Mouse (Mus musculus) liver, postnatal 0 days (tissue): ENCODE measurements around the gene Scube3. TPM values are rescaled to one million over a fixed set of nuclear protein-coding genes. Genes with fewer than 3 reads are reported as not detected.
"Not testable (repeated sequence)": the region's sequence is repeated elsewhere in the genome, so short reads cannot be mapped to it uniquely, and the experiment has no call there.

Experiments
- ATAC-seq: fragments of 200-750 bp; cut with Nextera tagmentation; 2 replicates; pipeline ENCODE4 v1.8.0; 2017; ENCODE audit warnings: mild to moderate bottlenecking, moderate library complexity
- DNase-seq: peaks from one replicate; pipeline ENCODE4 v3.0.0-alpha.2; 2016
- H3K27ac ChIP-seq: fragments of 300-500 bp; sonication (generic); 2 replicates; pipeline ENCODE4 v1.5.1; 2014; ENCODE audit warnings: antibody characterized with exemption, moderate library complexity, mild to moderate bottlenecking, low read depth
- H3K27me3 ChIP-seq: fragments of 300-500 bp; sonication (generic); 2 replicates; pipeline ENCODE4 v1.6.1; 2014; ENCODE audit warnings: low read length, control low read depth, mixed read lengths; ENCODE audit not compliant: insufficient read depth
- H3K36me3 ChIP-seq: fragments of 300-500 bp; sonication (generic); replicated peaks from 2 replicates; pipeline ENCODE4 v1.6.1; 2014; ENCODE audit warnings: mild to moderate bottlenecking, control low read depth, low read length, moderate library complexity, mixed read lengths; ENCODE audit not compliant: insufficient read depth
- H3K4me1 ChIP-seq: fragments of 300-500 bp; sonication (generic); 2 replicates; pipeline ENCODE4 v1.6.1; 2014; ENCODE audit warnings: antibody characterized with exemption, mild to moderate bottlenecking, control low read depth; ENCODE audit not compliant: insufficient read depth
- H3K4me2 ChIP-seq: fragments of 300-500 bp; sonication (generic); 2 replicates; pipeline ENCODE4 v1.6.1; 2014; ENCODE audit warnings: low read depth, mild to moderate bottlenecking, low read length, moderate library complexity, mixed read lengths
- H3K4me3 ChIP-seq: fragments of 300-500 bp; sonication (generic); 2 replicates; pipeline ENCODE4 v1.5.1; 2014; ENCODE audit warnings: low read depth, low read length
- H3K9ac ChIP-seq: fragments of 300-500 bp; sonication (generic); replicated peaks from 2 replicates; pipeline ENCODE4 v1.6.1; 2014; ENCODE audit warnings: mild to moderate bottlenecking, moderate library complexity
- H3K9me3 ChIP-seq: fragments of 300-500 bp; sonication (generic); 2 replicates; pipeline ENCODE4 v1.6.1; 2016; ENCODE audit warnings: mild to moderate bottlenecking, control low read depth, low read length, mixed read lengths
- CTCF ChIP-seq: sonication (generic); IDR thresholded peaks from 2 replicates; pipeline ENCODE4 v1.5.1; 2016; ENCODE audit warnings: antibody characterized with exemption, low read depth
- EP300 ChIP-seq: IDR thresholded peaks from 2 replicates; pipeline ENCODE4 v1.6.1; 2016; ENCODE audit warnings: antibody characterized with exemption, low read depth, mild to moderate bottlenecking
- WGBS: fragments of 180-500 bp; shearing (Covaris S2); extraction: QIAGEN DNeasy Blood & Tissue Kit; methylation state at CpG from one replicate; pipeline ENCODE4 v1.1.7; 2014; ENCODE audit not compliant: insufficient replicate concordance; 5-methylcytosine and 5-hydroxymethylcytosine counted together
- polyA plus RNA-seq: library from polyadenylated mRNA; unstranded; fragments of >200 nt; fragmentation: Nextera tagmentation; extraction: Ambion mirVana; gene quantifications from 2 replicates; pipeline ENCODE4 v1.2.1, GENCODE M21; 2015

Scube3 gene
- polyA plus RNA-seq, 1 experiment from 2014 or later = 0.06 TPM

DNA sequence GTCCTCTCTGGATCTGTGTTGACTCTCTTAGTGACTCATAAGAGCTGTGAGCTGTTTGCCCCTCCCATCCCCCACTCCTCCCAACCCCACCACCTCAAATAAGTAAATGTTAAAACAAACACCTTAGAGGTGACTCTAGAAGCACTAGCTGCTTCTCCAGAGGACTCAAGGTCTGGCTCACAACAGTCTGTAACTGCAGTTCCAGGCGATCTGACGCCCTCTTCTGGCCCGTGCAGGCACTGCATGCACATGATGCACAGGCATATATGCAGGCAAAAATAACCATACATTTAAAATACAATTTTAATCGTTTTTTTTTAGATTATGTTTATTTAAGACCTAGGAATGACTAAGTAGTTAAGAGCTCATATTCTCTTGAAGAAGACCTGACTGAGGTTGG is 71.3 kb downstream of the Scube3 start:
- 29% methylated on average over 4 of the region's 4 CpGs for WGBS
- ATAC-seq = no peak

GRCm38 (mm10) chr17:28216791-28217190 is 74.8 kb downstream of the Scube3 start:
- peaks cover 14% of the 10 kb centered on the region for H3K4me1 ChIP-seq
- H3K9ac ChIP-seq = no peak overlapping the region
- WGBS = 71% methylated on average over 9 of the region's 9 CpGs
- no peak overlapping the region for H3K4me2 ChIP-seq
- H3K36me3 ChIP-seq = no peaks in the 10 kb centered on the region; the same call in 1 of the 2 replicates
- H3K27me3 ChIP-seq = 0 out of 2 replicates have a peak, but pooled peaks cover 2% of the 10 kb centered on the region
- no peak for ATAC-seq
- H3K4me3 ChIP-seq = no peak overlapping the region
- DNase-seq = no peak
- TF ChIP-seq CTCF (no peak), EP300 (no peak)
- no peak overlapping the region for H3K27ac ChIP-seq
- H3K9me3 ChIP-seq = no peaks in the 10 kb centered on the region

More for the DNA sequence above, 71.3 kb downstream of the Scube3 start:
- H3K4me2 ChIP-seq = no peak overlapping the region
- H3K4me3 ChIP-seq = no peak overlapping the region
- peaks cover 14% of the 10 kb centered on the region for H3K4me1 ChIP-seq
- TF ChIP-seq CTCF (peak; percentile 66), EP300 (no peak)
- H3K9me3 ChIP-seq = no peaks in the 10 kb centered on the region
- H3K27me3 ChIP-seq = 0 out of 2 replicates have a peak, but pooled peaks cover 2% of the 10 kb centered on the region
- peak; percentile 67 for DNase-seq
- no peaks in the 10 kb centered on the region for H3K36me3 ChIP-seq
- H3K27ac ChIP-seq = no peak overlapping the region
- no peak overlapping the region for H3K9ac ChIP-seq

DNA sequence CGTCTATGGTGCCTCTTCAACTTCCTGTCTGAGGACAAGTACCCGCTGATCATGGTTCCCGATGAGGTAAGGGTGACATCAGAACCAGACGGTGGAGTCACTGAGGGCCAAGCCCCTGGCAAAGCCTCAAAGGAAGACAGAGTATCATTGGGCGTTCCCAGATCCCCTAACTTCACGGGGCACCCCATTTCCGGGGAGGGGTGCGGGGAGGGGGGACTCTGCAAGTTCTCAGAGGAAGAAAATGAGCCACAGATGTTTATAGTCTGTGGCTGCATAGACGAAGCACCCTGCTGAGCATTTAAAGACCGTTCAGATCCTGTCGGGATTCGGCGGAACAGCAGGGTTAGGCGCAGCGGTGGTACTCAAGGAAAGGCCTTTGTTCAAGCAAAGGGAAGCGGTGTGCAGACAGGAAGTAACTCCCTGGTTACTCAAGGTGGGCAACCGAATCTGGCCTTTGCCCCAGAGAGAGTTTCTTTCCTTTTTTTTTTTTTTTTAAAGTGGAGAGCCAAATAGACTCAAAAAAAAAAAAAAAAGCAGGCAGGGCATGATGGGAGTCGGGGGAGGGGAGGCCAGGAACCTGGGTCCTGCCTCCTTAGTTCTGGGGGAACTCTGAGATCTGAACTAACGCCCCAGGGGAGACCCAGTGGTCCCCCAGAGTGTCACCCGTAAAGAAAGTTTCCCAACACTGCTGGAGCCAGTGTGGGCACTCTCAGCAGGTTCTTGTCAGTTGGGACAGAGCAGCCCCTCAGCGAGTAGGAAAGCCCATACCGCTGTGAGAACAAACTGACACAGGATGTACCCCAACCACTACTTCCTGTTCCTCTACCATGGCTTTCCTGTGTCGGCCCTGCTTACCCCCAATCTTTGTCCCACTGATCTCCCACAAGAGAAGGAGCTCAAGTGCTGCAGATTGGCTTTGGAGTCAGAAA is 76.0 kb downstream of the Scube3 start:
- H3K27me3 ChIP-seq = 0 out of 2 replicates have a peak, but pooled peaks cover 2% of the 10 kb centered on the region
- H3K27ac ChIP-seq = peak overlapping the region; percentile 58
- no peak overlapping the region for H3K4me3 ChIP-seq
- 15% methylated on average over 23 of the region's 23 CpGs for WGBS
- H3K36me3 ChIP-seq = no peaks in the 10 kb centered on the region; the same call in 1 of the 2 replicates
- H3K4me1 ChIP-seq = peaks cover 14% of the 10 kb centered on the region
- TF ChIP-seq CTCF = no peak
- no peak for TF ChIP-seq EP300
- H3K9me3 ChIP-seq = no peaks in the 10 kb centered on the region
- DNase-seq = peak; percentile 45
- 0 out of 2 replicates have a peak, but pooled peaks have one; percentile 35 for ATAC-seq
- peak overlapping the region; percentile 30; the same call in 1 of the 2 replicates for H3K9ac ChIP-seq
- peak overlapping the region; percentile 51 for H3K4me2 ChIP-seq

DNA sequence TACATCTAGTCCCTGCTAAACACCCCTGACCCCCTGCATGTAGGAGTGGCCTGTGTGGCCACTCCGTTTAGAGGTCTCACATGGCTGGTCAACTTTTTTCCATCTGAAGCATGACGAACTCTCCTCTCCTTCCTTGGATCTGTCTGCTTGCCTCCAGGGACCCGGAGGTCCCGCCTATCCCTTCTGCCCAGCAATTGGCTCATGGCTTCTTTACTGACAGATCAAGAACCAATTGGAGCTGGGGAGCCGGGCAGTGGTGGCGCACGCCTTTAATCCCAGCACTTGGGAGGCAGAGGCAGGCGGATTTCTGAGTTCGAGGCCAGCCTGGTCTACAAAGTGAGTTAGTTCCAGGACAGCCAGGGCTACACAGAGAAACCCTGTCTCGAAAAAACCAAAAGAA is 80.5 kb downstream of the Scube3 start:
- not testable (repeated sequence) for H3K4me2 ChIP-seq, DNase-seq, H3K9me3 ChIP-seq, H3K4me3 ChIP-seq, ATAC-seq, H3K27ac ChIP-seq, H3K36me3 ChIP-seq, H3K27me3 ChIP-seq, H3K9ac ChIP-seq
- WGBS = 79% methylated on average over 10 of the region's 10 CpGs
- H3K4me1 ChIP-seq = peaks cover 25% of the 10 kb centered on the region

DNA sequence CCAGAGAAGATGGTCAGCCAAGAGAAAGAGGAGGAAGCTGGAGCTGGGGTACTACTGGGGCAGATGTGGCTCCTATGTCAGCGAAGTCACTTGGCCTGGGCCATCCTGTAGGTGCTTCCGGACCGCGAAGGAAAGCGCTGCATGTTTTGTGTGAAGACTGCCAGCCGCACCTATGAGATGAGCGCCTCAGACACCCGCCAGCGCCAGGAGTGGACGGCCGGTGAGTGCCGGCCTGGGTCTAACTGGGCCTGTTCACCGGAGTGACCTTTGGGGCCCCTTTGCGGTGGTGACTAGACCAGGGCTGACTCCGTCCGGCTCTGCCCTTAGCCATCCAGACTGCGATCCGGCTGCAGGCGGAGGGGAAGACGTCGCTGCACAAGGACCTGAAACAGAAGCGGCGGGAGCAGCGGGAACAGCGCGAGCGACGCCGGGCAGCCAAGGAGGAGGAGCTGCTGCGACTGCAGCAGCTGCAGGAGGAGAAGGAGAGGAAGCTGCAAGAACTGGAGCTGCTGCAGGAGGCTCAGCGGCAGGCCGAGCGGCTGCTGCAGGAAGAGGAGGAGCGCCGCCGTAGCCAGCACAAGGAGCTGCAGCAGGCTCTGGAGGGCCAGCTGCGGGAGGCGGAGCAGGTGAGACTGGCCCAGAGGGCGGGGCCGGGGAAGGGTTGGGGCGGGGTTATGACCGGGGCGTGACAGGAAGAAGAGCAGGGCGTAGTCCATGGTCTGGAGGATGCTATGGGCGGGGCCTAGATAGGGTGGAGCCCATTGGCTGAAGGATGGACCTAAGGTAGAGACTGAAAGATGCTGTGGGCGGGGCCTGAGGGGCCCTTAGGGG is 81.8 kb downstream of the Scube3 start:
- H3K27me3 ChIP-seq = no peaks in the 10 kb centered on the region
- TF ChIP-seq CTCF (peak; percentile 34; the same call in 1 of the 2 replicates), EP300 (no peak)
- peak overlapping the region; percentile 76 for H3K4me2 ChIP-seq
- H3K27ac ChIP-seq = peak overlapping the region; percentile 37
- peak; percentile 96 for ATAC-seq
- peaks cover 8% of the 10 kb centered on the region for H3K36me3 ChIP-seq
- peaks cover 14% of the 10 kb centered on the region for H3K4me1 ChIP-seq
- peak; percentile 98 for DNase-seq
- 2% methylated on average over 46 of the region's 46 CpGs for WGBS
- peak overlapping the region; percentile 42 for H3K4me3 ChIP-seq
- peak overlapping the region; percentile 31 for H3K9ac ChIP-seq
- H3K9me3 ChIP-seq = no peaks in the 10 kb centered on the region

Other genes starting within 250 kb of the Scube3 start
- 2.3 and 3.0 TPM in 2 replicates for gene Anks1, start 232.8 kb upstream of the Scube3 start, polyA plus RNA-seq
- gene Taf11, start 232.3 kb upstream of the Scube3 start, polyA plus RNA-seq = 17.4 and 17.8 TPM in 2 replicates
- 0.07 TPM in 1 of 2 replicates, not detected in the other for gene Tcp11, start 61.5 kb upstream of the Scube3 start, polyA plus RNA-seq
- gene Zfp523, start 35.0 kb downstream of the Scube3 start, polyA plus RNA-seq = 6.1 and 6.2 TPM in 2 replicates
- 8.3 and 9.0 TPM in 2 replicates for gene Def6, start 65.6 kb downstream of the Scube3 start, polyA plus RNA-seq
- gene Ppard, start 90.6 kb downstream of the Scube3 start, polyA plus RNA-seq = 0.66 and 0.73 TPM in 2 replicates
- gene Fance, start 171.4 kb downstream of the Scube3 start, polyA plus RNA-seq = 6.7 and 7.1 TPM in 2 replicates
- 296 and 311 TPM in 2 replicates for gene Rpl10a, start 186.3 kb downstream of the Scube3 start, polyA plus RNA-seq
- gene Tead3, start 208.7 kb downstream of the Scube3 start, polyA plus RNA-seq = 0.79 and 1.2 TPM in 2 replicates
- gene Tulp1, start 223.1 kb downstream of the Scube3 start, polyA plus RNA-seq = 0.18 and 0.33 TPM in 2 replicates